9 mouse cellular contexts compared by ENCODE assay signal in the genomic region with DNA sequence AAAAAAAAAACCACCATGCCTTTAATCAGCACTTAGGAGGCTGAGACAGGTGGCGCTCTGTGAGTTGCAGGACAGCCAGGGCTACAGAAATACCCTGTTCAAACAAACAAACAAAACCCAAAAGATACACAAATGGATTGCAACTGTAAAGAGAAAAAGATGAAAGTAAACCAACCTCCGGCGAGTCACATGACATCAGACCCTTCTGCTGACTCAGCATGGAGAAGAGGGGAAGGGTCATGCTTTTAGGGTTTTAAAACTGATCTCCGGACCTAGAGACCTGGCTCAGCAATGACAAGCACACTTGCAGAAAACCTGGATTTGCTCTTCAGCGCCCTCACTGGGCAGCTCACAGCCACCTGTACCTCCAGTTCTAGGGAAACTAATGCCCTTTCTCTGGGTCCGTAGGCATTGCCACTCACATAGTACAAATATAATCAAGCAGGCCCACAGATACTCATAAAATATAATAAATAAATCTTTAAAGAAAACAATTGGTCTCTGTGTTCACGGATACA. TPM values are rescaled to one million over a fixed set of nuclear protein-coding genes. Genes with fewer than 3 reads are reported as not detected.
DNase-seq lines count a peak whose midpoint lies in the region; ATAC-seq and TF ChIP-seq lines count a peak whose summit lies in the region.
"Had no signal": no experiment of that assay in that cellular context is flagged by ENCODE, and none has a peak within 500 bp of the region (broad histone marks: within the 10 kb centered on the region; RNA-seq: fewer than 3 reads in every experiment).

No protein-coding gene starts in this region.

- no peak for DNase-seq in layer of hippocampus, adult 2 months (ENCODE audit: low spot score in 2 of 2)
- no peak for DNase-seq in layer of hippocampus, postnatal 14 days (ENCODE audit: low spot score in 2 of 2)
- peak; percentile 63 for DNase-seq in R1 (ENCODE audit: low read depth, low spot score)
- DNase-seq in testis, postnatal 10 days (ENCODE audit: low spot score), result no peak
- DNase-seq in ovary, postnatal 36 days (ENCODE audit: low spot score), result no peak

- H3K27ac ChIP-seq in layer of hippocampus, adult 2 months, result no peak overlapping the region

- H3K9me3 ChIP-seq in E14TG2a.4 (ENCODE audit: low read length), result peaks cover 23% of the 10 kb centered on the region

- H3K36me3 ChIP-seq in E14TG2a.4 (ENCODE audit: insufficient read depth, low read length), result no peaks in the 10 kb centered on the region

- peak; percentile 56 for TF ChIP-seq CTCF in layer of hippocampus, adult 2 months (conservative IDR thresholded peaks at IDR 0.05)
- peak; percentile 28 for TF ChIP-seq CTCF in E14TG2a.4 (conservative IDR thresholded peaks at IDR 0.05; ENCODE audit: low read length)

- H3K4me1 ChIP-seq in E14TG2a.4 (replicated peaks; ENCODE audit: low read depth, low read length), result peaks cover 20% of the 10 kb centered on the region

- H3K4me3 ChIP-seq in layer of hippocampus, adult 2 months, result no peak overlapping the region
- no peak overlapping the region for H3K4me3 ChIP-seq in E14TG2a.4 (replicated peaks; ENCODE audit: low read length)

- ATAC-seq in megakaryocyte progenitor cell, adult 5-6 weeks (replicated peaks; ENCODE audit: poor library complexity), result peak; percentile 66; the same call in 1 of the 2 replicates

- no peaks in the 10 kb centered on the region for H3K27me3 ChIP-seq in E14TG2a.4 (ENCODE audit: insufficient read depth, low read length)

RNA-seq across cellular contexts. Expression of gene Hephl1, which starts 9.0 kb away (rescaled TPM):
- not detected for total RNA-seq in layer of hippocampus, adult 2 months (2021)
- total RNA-seq in layer of hippocampus, postnatal 14 days (2021), result not detected
- total RNA-seq in megakaryocyte progenitor cell, adult 5-6 weeks (2015), result not detected in 2 replicates
- total RNA-seq in megakaryocyte progenitor cell, adult 5-6 weeks (2017), result not detected in 2 replicates
- total RNA-seq: layer of hippocampus, adult 18-20 months; megakaryocyte-erythroid progenitor cell, adult 5-6 weeks had no signal
